In genomic region chr8:120192118-120192517, GRCm38 (mm10) we compare ENCODE assay signal across 18 mouse cellular contexts. TPM values are rescaled to one million over a fixed set of nuclear protein-coding genes. Genes with fewer than 3 reads are reported as not detected.
DNase-seq lines count a peak whose midpoint lies in the region; ATAC-seq and TF ChIP-seq lines count a peak whose summit lies in the region.
"Had no signal": no experiment of that assay in that cellular context is flagged by ENCODE, and none has a peak within 500 bp of the region (broad histone marks: within the 10 kb centered on the region; RNA-seq: fewer than 3 reads in every experiment).

No protein-coding gene starts in this region.

- no peak overlapping the region for H3K4me3 ChIP-seq in heart, embryonic 16.5 days (ENCODE audit: low read length)
- no peak overlapping the region for H3K4me3 ChIP-seq in midbrain, embryonic 13.5 days (replicated peaks)
- no peak overlapping the region for H3K4me3 ChIP-seq in midbrain, embryonic 16.5 days (ENCODE audit: low read depth, low read length)
- H3K4me3 ChIP-seq in limb, embryonic 12.5 days (replicated peaks) = no peak overlapping the region
- H3K4me3 ChIP-seq in stomach, postnatal 0 days (ENCODE audit: low read depth, low read length) = no peak overlapping the region

- 97% methylated on average over 5 of the region's 5 CpGs for WGBS in heart, embryonic 16.5 days
- 95% methylated on average over 5 of the region's 5 CpGs for WGBS in midbrain, embryonic 13.5 days
- WGBS in midbrain, embryonic 16.5 days = 95% methylated on average over 5 of the region's 5 CpGs
- WGBS in limb, embryonic 12.5 days = over 99% methylated on average over 5 of the region's 5 CpGs
- WGBS in stomach, postnatal 0 days = 96% methylated on average over 5 of the region's 5 CpGs

- no peak overlapping the region for H3K9ac ChIP-seq in heart, embryonic 16.5 days (ENCODE audit: low read length)
- H3K9ac ChIP-seq in midbrain, embryonic 13.5 days (replicated peaks) = no peak overlapping the region
- no peak overlapping the region for H3K9ac ChIP-seq in midbrain, embryonic 16.5 days (ENCODE audit: low read depth, low read length)
- no peak overlapping the region for H3K9ac ChIP-seq in limb, embryonic 12.5 days (replicated peaks)
- no peak overlapping the region for H3K9ac ChIP-seq in stomach, postnatal 0 days (ENCODE audit: low read length)
- H3K9ac ChIP-seq: forebrain, postnatal 0 days had no signal

- H3K27me3 ChIP-seq in heart, embryonic 16.5 days (ENCODE audit: control insufficient read depth, insufficient read depth, low read length) = no peaks in the 10 kb centered on the region
- H3K27me3 ChIP-seq in midbrain, embryonic 13.5 days = no peaks in the 10 kb centered on the region
- no peaks in the 10 kb centered on the region for H3K27me3 ChIP-seq in midbrain, embryonic 16.5 days (ENCODE audit: control insufficient read depth, insufficient read depth, low read depth, low read length)
- H3K27me3 ChIP-seq in limb, embryonic 12.5 days = no peaks in the 10 kb centered on the region
- no peaks in the 10 kb centered on the region for H3K27me3 ChIP-seq in stomach, postnatal 0 days (ENCODE audit: control insufficient read depth, insufficient read depth, low read length)

- no peaks in the 10 kb centered on the region for H3K36me3 ChIP-seq in heart, embryonic 16.5 days (ENCODE audit: control insufficient read depth, insufficient read depth)
- H3K36me3 ChIP-seq in midbrain, embryonic 13.5 days = no peaks in the 10 kb centered on the region
- no peaks in the 10 kb centered on the region for H3K36me3 ChIP-seq in midbrain, embryonic 16.5 days (ENCODE audit: control insufficient read depth, insufficient read depth, low read length)
- H3K36me3 ChIP-seq in limb, embryonic 12.5 days = no peaks in the 10 kb centered on the region
- H3K36me3 ChIP-seq in stomach, postnatal 0 days (ENCODE audit: control insufficient read depth, insufficient read depth, low read length) = no peaks in the 10 kb centered on the region
- H3K36me3 ChIP-seq: G1E had no signal

- no peak for ATAC-seq in heart, embryonic 16.5 days (replicated peaks; ENCODE audit: extremely low read depth, insufficient read depth, low FRiP score)
- ATAC-seq in midbrain, embryonic 13.5 days = no peak
- no peak for ATAC-seq in midbrain, embryonic 16.5 days
- ATAC-seq in limb, embryonic 12.5 days (ENCODE audit: insufficient number of reproducible peaks, insufficient read depth, low FRiP score, low TSS enrichment, low read depth) = no peak
- no peak for ATAC-seq in stomach, postnatal 0 days (ENCODE audit: low FRiP score, low TSS enrichment)
- ATAC-seq: forebrain, postnatal 0 days had no signal

- no peak for TF ChIP-seq CTCF in stomach, postnatal 0 days (IDR thresholded peaks at IDR 0.05; ENCODE audit: low read depth)

- DNase-seq in heart, postnatal 10 days = no peak
- no peak for DNase-seq in stomach, postnatal 0 days (ENCODE audit: low spot score)
- DNase-seq in cerebellum, adult 8-10 months = no peak
- DNase-seq in cerebellum, postnatal 10 days = no peak
- DNase-seq: adrenal gland, adult 2 months; cerebellum, adult 2 months; forebrain, postnatal 0 days; gastrocnemius, postnatal 10 days; lung, postnatal 14 days had no signal

- H3K27ac ChIP-seq in heart, embryonic 16.5 days (ENCODE audit: low read length) = 0 out of 2 replicates have a peak overlapping the region, but pooled peaks have one; percentile 88
- 0 out of 2 replicates have a peak overlapping the region, but pooled peaks have one; percentile 79 for H3K27ac ChIP-seq in midbrain, embryonic 13.5 days
- H3K27ac ChIP-seq in midbrain, embryonic 16.5 days (ENCODE audit: low read length) = no peak overlapping the region
- peak overlapping the region; percentile 94 for H3K27ac ChIP-seq in limb, embryonic 12.5 days
- H3K27ac ChIP-seq in stomach, postnatal 0 days (replicated peaks) = peak overlapping the region; percentile 88; the same call in 1 of the 2 replicates

- H3K4me1 ChIP-seq in heart, embryonic 16.5 days (ENCODE audit: control insufficient read depth, insufficient read depth, low read length) = peaks cover 14% of the 10 kb centered on the region
- H3K4me1 ChIP-seq in midbrain, embryonic 13.5 days (replicated peaks) = peaks cover 13% of the 10 kb centered on the region
- 0 out of 2 replicates have a peak, but pooled peaks cover 2% of the 10 kb centered on the region for H3K4me1 ChIP-seq in midbrain, embryonic 16.5 days (ENCODE audit: control insufficient read depth, insufficient read depth, low read length)
- peaks cover 36% of the 10 kb centered on the region for H3K4me1 ChIP-seq in limb, embryonic 12.5 days (replicated peaks)
- peaks cover 5% of the 10 kb centered on the region; the same call in 1 of the 2 replicates for H3K4me1 ChIP-seq in stomach, postnatal 0 days (replicated peaks; ENCODE audit: control insufficient read depth, insufficient read depth)

- no peak for TF ChIP-seq EP300 in stomach, postnatal 0 days (optimal IDR thresholded peaks at IDR 0.05)

- H3K4me2 ChIP-seq in heart, embryonic 16.5 days (ENCODE audit: low read depth, low read length) = no peak overlapping the region
- H3K4me2 ChIP-seq in midbrain, embryonic 13.5 days (replicated peaks) = no peak overlapping the region
- H3K4me2 ChIP-seq in midbrain, embryonic 16.5 days (ENCODE audit: low read length) = no peak overlapping the region
- no peak overlapping the region for H3K4me2 ChIP-seq in limb, embryonic 12.5 days
- H3K4me2 ChIP-seq in stomach, postnatal 0 days (replicated peaks; ENCODE audit: low read depth) = no peak overlapping the region
- H3K4me2 ChIP-seq: liver, embryonic 11.5 days; midbrain, embryonic 11.5 days had no signal

- no peaks in the 10 kb centered on the region for H3K9me3 ChIP-seq in heart, embryonic 16.5 days (replicated peaks; ENCODE audit: control insufficient read depth, low read length)
- H3K9me3 ChIP-seq in midbrain, embryonic 13.5 days = no peaks in the 10 kb centered on the region
- no peaks in the 10 kb centered on the region for H3K9me3 ChIP-seq in midbrain, embryonic 16.5 days (replicated peaks; ENCODE audit: control insufficient read depth, low read length, poor library complexity, severe bottlenecking)
- no peaks in the 10 kb centered on the region for H3K9me3 ChIP-seq in limb, embryonic 12.5 days
- no peaks in the 10 kb centered on the region for H3K9me3 ChIP-seq in stomach, postnatal 0 days (ENCODE audit: control insufficient read depth, low read length)
- H3K9me3 ChIP-seq: G1E had no signal

- intact Hi-C loops in heart, postnatal 10 days (cut with DNase I) = no loop called here

RNA-seq across cellular contexts. Expression of gene Fam92b, which starts 14.9 kb away (rescaled TPM):
- polyA plus RNA-seq in heart, embryonic 16.5 days (2015; fragmentation: Nextera tagmentation; extraction: Ambion mirVana) = 0.66 and 0.79 TPM in 2 replicates
- total RNA-seq in heart, postnatal 10 days (2021) = not detected
- 2.3 and 2.4 TPM in 2 replicates for polyA plus RNA-seq in midbrain, embryonic 13.5 days (2015; fragmentation: Nextera tagmentation; extraction: Ambion mirVana)
- polyA plus RNA-seq in midbrain, embryonic 16.5 days (2015; fragmentation: Nextera tagmentation; extraction: Ambion mirVana) = 2.1 and 2.4 TPM in 2 replicates
- polyA plus RNA-seq in limb, embryonic 12.5 days (2016; fragmentation: Nextera tagmentation; extraction: Ambion mirVana) = not detected in 2 replicates
- polyA plus RNA-seq in stomach, postnatal 0 days (2015; fragmentation: Nextera tagmentation; extraction: Ambion mirVana) = 0.18 and 0.33 TPM in 2 replicates
- total RNA-seq: G1E; gastrocnemius, postnatal 10 days had no signal
- polyA plus RNA-seq: G1E; heart, postnatal 0 days; kidney, postnatal 0 days had no signal

RNA-seq across cellular contexts. Expression of gene Gse1, which starts 36.1 kb away (rescaled TPM):
- 7.7 and 9.7 TPM in 2 replicates for polyA plus RNA-seq in heart, embryonic 16.5 days (2015; fragmentation: Nextera tagmentation; extraction: Ambion mirVana)
- total RNA-seq in heart, postnatal 10 days (2021) = 10 to 100 TPM; 32.6 to 34.6 TPM
- 22.3 and 22.5 TPM in 2 replicates for polyA plus RNA-seq in midbrain, embryonic 13.5 days (2015; fragmentation: Nextera tagmentation; extraction: Ambion mirVana)
- 13.3 and 17.6 TPM in 2 replicates for polyA plus RNA-seq in midbrain, embryonic 16.5 days (2015; fragmentation: Nextera tagmentation; extraction: Ambion mirVana)
- polyA plus RNA-seq in limb, embryonic 12.5 days (2016; fragmentation: Nextera tagmentation; extraction: Ambion mirVana) = 7.6 and 9.1 TPM in 2 replicates
- polyA plus RNA-seq in stomach, postnatal 0 days (2015; fragmentation: Nextera tagmentation; extraction: Ambion mirVana) = 6.4 and 7.0 TPM in 2 replicates
